Mouse (Mus musculus) midbrain, embryonic 12.5 days (tissue): ENCODE data around the gene Fam184b. TPM values are rescaled to one million over a fixed set of nuclear protein-coding genes. Genes with fewer than 3 reads are reported as not detected.
A peak's percentile ranks its signal among the peaks of the same experiment; 100 is the strongest.

Experiments used
- ATAC-seq: fragments of 200-750 bp; cut with Nextera tagmentation; 2 replicates; pipeline ENCODE4 v1.8.0; 2017; ENCODE audit warnings: low read depth, moderate TSS enrichment, moderate library complexity; ENCODE audit not compliant: low FRiP score
- H3K27ac ChIP-seq: fragments of 300-500 bp; sonication (generic); replicated peaks from 2 replicates; pipeline ENCODE4 v1.5.1; 2016; ENCODE audit warnings: mild to moderate bottlenecking
- H3K27me3 ChIP-seq: fragments of 300-500 bp; sonication (generic); 2 replicates; pipeline ENCODE4 v1.6.1; 2016; ENCODE audit warnings: mild to moderate bottlenecking
- H3K36me3 ChIP-seq: fragments of 300-500 bp; sonication (generic); 2 replicates; pipeline ENCODE4 v1.6.1; 2016
- H3K4me1 ChIP-seq: fragments of 300-500 bp; sonication (generic); 2 replicates; pipeline ENCODE4 v1.6.1; 2016
- H3K4me2 ChIP-seq: fragments of 300-500 bp; sonication (generic); replicated peaks from 2 replicates; pipeline ENCODE4 v1.6.1; 2016; ENCODE audit warnings: mild to moderate bottlenecking, moderate library complexity
- H3K4me3 ChIP-seq: fragments of 300-500 bp; sonication (generic); 2 replicates; pipeline ENCODE4 v1.5.1; 2016; ENCODE audit warnings: mild to moderate bottlenecking
- H3K9ac ChIP-seq: fragments of 300-500 bp; sonication (generic); replicated peaks from 2 replicates; pipeline ENCODE4 v1.6.1; 2016; ENCODE audit warnings: mild to moderate bottlenecking, moderate library complexity
- H3K9me3 ChIP-seq: fragments of 300-500 bp; sonication (generic); 2 replicates; pipeline ENCODE4 v1.6.1; 2016; ENCODE audit warnings: mild to moderate bottlenecking
- WGBS: fragments of 180-500 bp; shearing (Covaris S2); methylation state at CpG from one replicate; pipeline ENCODE4 v1.1.7; 2016; 5-methylcytosine and 5-hydroxymethylcytosine counted together
- polyA plus RNA-seq: library from polyadenylated mRNA; unstranded; fragments of >200 nt; fragmentation: Nextera tagmentation; extraction: Ambion mirVana; gene quantifications from 2 replicates; pipeline ENCODE4 v1.2.1, GENCODE M21; 2016

Fam184b gene
- polyA plus RNA-seq, 1 experiment from 2014 or later, result 0.65 TPM

GRCm38 (mm10) chr5:45529696-45530095 lies 109.7 kb downstream of the Fam184b start:
- Histone ChIP-seq H3K4me3 (no peak overlapping the region), H3K36me3 (peaks cover 63% of the 10 kb centered on the region), H3K27me3 (no peaks in the 10 kb centered on the region), H3K9me3 (no peaks in the 10 kb centered on the region), H3K9ac (no peak overlapping the region), H3K27ac (no peak overlapping the region), H3K4me2 (no peak overlapping the region), H3K4me1 (0 out of 2 replicates have a peak, but pooled peaks cover 3% of the 10 kb centered on the region)
- no peak for ATAC-seq
- 91% methylated on average over 3 of the region's 3 CpGs for WGBS

GRCm38 (mm10) chr5:45526338-45526737 lies 113.1 kb downstream of the Fam184b start:
- Histone ChIP-seq H3K27me3 (no peaks in the 10 kb centered on the region), H3K9ac (no peak overlapping the region), H3K36me3 (peaks cover 60% of the 10 kb centered on the region), H3K9me3 (no peaks in the 10 kb centered on the region), H3K27ac (no peak overlapping the region), H3K4me1 (peaks cover 8% of the 10 kb centered on the region), H3K4me3 (no peak overlapping the region), H3K4me2 (no peak overlapping the region)
- no peak for ATAC-seq
- WGBS, result 95% methylated on average over 4 of the region's 4 CpGs

- Histone ChIP-seq H3K9ac (no peak overlapping the region), H3K4me1 (peaks cover 15% of the 10 kb centered on the region), H3K4me2 (no peak overlapping the region), H3K9me3 (no peaks in the 10 kb centered on the region), H3K27me3 (no peaks in the 10 kb centered on the region), H3K4me3 (no peak overlapping the region), H3K27ac (no peak overlapping the region), H3K36me3 (peaks cover 54% of the 10 kb centered on the region)
- WGBS, result 91% methylated on average over 10 of the region's 10 CpGs
- no peak for ATAC-seq
Observed at GRCm38 (mm10) chr5:45525101-45525500, 114.3 kb downstream of the Fam184b start.

- no peaks in the 10 kb centered on the region for H3K9me3 ChIP-seq
- no peak overlapping the region for H3K27ac ChIP-seq
- no peak for ATAC-seq
- H3K4me3 ChIP-seq, result peak overlapping the region; percentile 96; the same call in 1 of the 2 replicates
- no peak overlapping the region for H3K9ac ChIP-seq
- H3K27me3 ChIP-seq, result no peaks in the 10 kb centered on the region
- H3K36me3 ChIP-seq, result peaks cover 22% of the 10 kb centered on the region
- H3K4me1 ChIP-seq, result peaks cover 15% of the 10 kb centered on the region
- H3K4me2 ChIP-seq, result peak overlapping the region; percentile 94
- WGBS, result 95% methylated on average over 6 of the region's 6 CpGs
Observed at GRCm38 (mm10) chr5:45521601-45522000, 117.8 kb downstream of the Fam184b start.

GRCm38 (mm10) chr5:45520809-45521110 lies 118.7 kb downstream of the Fam184b start:
- Histone ChIP-seq H3K4me1 (peaks cover 15% of the 10 kb centered on the region), H3K9me3 (no peaks in the 10 kb centered on the region), H3K36me3 (peaks cover 14% of the 10 kb centered on the region), H3K4me3 (peak overlapping the region; percentile 96), H3K27me3 (no peaks in the 10 kb centered on the region), H3K9ac (peak overlapping the region; percentile 94), H3K27ac (no peak overlapping the region), H3K4me2 (peak overlapping the region; percentile 94)
- ATAC-seq, result no peak
- 7% methylated on average over 5 of the region's 5 CpGs for WGBS

DNA sequence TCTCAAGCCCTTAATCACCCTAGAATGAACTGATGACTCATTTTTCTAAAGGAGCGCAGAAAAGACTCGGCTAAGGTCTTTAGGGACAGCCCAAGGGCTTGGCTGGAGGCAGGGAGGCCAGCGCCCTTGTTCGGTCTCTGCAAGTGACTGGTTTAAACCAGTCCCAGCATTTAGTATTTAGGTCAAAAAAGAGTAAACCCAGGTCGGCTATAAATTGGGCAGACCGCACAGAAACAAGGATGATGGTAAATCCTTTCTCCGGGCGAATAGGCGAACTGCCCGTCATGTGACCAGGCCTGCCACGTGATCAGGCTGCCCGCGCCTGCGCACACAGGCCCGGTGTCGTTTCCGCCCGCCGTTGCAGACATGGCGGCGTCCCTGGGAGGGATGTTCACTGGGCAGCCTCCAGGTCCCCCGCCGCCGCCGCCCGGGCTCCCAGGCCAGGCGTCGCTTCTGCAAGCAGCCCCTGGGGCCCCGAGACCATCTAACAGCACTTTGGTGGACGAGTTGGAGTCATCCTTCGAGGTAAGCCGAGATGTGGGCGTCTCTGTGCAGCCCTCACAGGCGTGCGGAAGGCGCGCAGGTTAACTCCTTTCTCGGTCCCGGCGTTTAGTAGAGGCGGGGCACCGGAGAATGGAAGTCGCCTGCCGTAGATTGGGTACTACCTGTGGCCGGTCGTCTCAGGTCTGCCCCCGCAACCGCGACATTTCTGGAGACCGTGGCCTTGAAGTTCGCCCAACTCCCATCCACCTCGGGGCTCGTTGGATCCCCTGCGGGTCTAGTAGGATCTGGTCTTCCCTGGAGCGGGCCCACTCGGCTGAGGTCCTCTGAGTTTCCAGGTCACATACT lies 119.2 kb downstream of the Fam184b start, which contains the start of gene Med28:
Med28 (plus strand) TSS at position 270 of the 849 bp plus-strand sequence.
- Histone ChIP-seq H3K4me2 (peak within 1 kb of the TSS; percentile 94), H3K9ac (peak within 1 kb of the TSS; percentile 94), H3K36me3 (peaks cover 8% of the 10 kb centered on the region), H3K27me3 (no peaks in the 10 kb centered on the region), H3K4me1 (peaks cover 15% of the 10 kb centered on the region), H3K4me3 (peak within 1 kb of the TSS; percentile 96), H3K9me3 (no peaks in the 10 kb centered on the region), H3K27ac (peak within 1 kb of the TSS; percentile 75)
- ATAC-seq, result peak; percentile 97
- WGBS, result 2% methylated on average over 56 of the region's 56 CpGs

DNA sequence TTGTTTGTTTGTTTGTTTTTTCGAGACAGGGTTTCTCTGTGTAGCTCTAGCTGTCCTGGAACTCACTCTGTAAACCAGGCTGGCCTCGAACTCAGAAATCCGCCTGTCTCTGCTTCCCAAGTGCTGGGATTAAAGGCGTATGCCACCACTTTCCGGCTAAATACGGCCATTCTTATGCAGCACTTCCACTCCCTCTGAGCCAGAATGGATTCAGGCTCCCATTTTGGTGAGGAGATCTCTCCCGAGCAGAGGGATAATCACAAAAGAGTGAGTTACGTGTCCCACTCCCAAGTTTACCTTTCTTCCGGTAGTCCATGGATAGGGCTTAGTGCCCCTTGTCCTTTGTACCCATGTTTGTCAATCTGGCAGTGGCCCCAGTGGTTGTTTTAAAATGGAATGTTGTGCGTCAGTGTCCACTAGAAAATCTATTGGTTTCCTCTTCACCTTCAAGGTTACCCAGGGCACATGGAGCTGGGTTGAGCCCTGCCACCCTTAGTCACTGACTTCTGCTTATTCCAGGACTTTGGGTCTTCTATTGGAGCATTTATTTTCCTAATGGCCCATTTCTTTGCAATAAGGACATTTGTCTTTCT lies 124.2 kb downstream of the Fam184b start:
- H3K27me3 ChIP-seq, result no peaks in the 10 kb centered on the region
- 92% methylated on average over 10 of the region's 10 CpGs for WGBS

GRCm38 (mm10) chr5:45514599-45514998 lies 124.8 kb downstream of the Fam184b start:
- ATAC-seq, result no peak
- Histone ChIP-seq H3K9ac (no peak overlapping the region), H3K27ac (no peak overlapping the region), H3K4me2 (no peak overlapping the region), H3K9me3 (no peaks in the 10 kb centered on the region), H3K4me1 (no peaks in the 10 kb centered on the region), H3K4me3 (no peak overlapping the region), H3K27me3 (no peaks in the 10 kb centered on the region), H3K36me3 (peaks cover 25% of the 10 kb centered on the region)
- WGBS, result 88% methylated on average over 1 of the region's 1 CpGs

More for the DNA sequence above, 124.2 kb downstream of the Fam184b start:
- Histone ChIP-seq H3K4me2 (no peak overlapping the region), H3K4me3 (no peak overlapping the region), H3K9ac (no peak overlapping the region), H3K36me3 (peaks cover 18% of the 10 kb centered on the region), H3K9me3 (no peaks in the 10 kb centered on the region), H3K27ac (no peak overlapping the region), H3K4me1 (no peaks in the 10 kb centered on the region)
- no peak for ATAC-seq

- Histone ChIP-seq H3K27ac (no peak overlapping the region), H3K9ac (no peak overlapping the region), H3K4me2 (no peak overlapping the region), H3K27me3 (no peaks in the 10 kb centered on the region), H3K4me3 (no peak overlapping the region), H3K9me3 (no peaks in the 10 kb centered on the region), H3K4me1 (no peaks in the 10 kb centered on the region), H3K36me3 (peaks cover 30% of the 10 kb centered on the region)
- whole genome bisulfite sequencing, result 91% methylated on average over 2 of the region's 2 CpGs
- no peak for ATAC-seq
Observed at GRCm38 (mm10) chr5:45513511-45513910, 125.9 kb downstream of the Fam184b start.

DNA sequence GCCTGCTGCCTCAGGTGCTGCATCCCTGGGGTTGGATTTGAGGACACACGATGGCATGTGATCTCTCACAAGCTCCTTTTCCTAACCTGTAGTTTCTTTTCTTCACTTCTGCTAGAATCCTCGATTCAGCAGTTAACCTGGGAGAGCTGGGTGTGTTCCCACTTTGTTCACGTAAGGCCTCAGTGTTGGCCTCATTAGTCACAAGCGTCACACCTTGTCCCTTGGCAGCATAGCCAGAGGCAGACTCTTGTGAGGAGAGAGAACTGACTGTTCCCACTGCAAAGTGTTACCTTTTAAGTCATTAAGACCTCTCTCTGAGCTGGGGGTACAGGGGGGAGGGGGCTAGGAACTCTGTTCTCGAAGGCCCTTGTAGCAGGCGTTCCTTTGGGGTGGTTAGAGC lies 126.5 kb downstream of the Fam184b start:
- no peak overlapping the region for H3K9ac ChIP-seq
- H3K36me3 ChIP-seq, result peaks cover 32% of the 10 kb centered on the region
- no peak overlapping the region for H3K4me2 ChIP-seq
- H3K4me1 ChIP-seq, result no peaks in the 10 kb centered on the region
- no peak overlapping the region for H3K27ac ChIP-seq
- H3K27me3 ChIP-seq, result no peaks in the 10 kb centered on the region
- H3K9me3 ChIP-seq, result no peaks in the 10 kb centered on the region
- no peak for ATAC-seq
- 87% methylated on average over 6 of the region's 6 CpGs for WGBS
- no peak overlapping the region for H3K4me3 ChIP-seq

GRCm38 (mm10) chr5:45510071-45510470 lies 129.3 kb downstream of the Fam184b start:
- no peak overlapping the region for H3K27ac ChIP-seq
- no peak overlapping the region for H3K4me3 ChIP-seq
- peaks cover 58% of the 10 kb centered on the region for H3K36me3 ChIP-seq
- H3K9me3 ChIP-seq, result no peaks in the 10 kb centered on the region
- no peak overlapping the region for H3K4me2 ChIP-seq
- 85% methylated on average over 7 of the region's 7 CpGs for WGBS
- no peaks in the 10 kb centered on the region for H3K4me1 ChIP-seq
- H3K27me3 ChIP-seq, result no peaks in the 10 kb centered on the region
- no peak for ATAC-seq
- no peak overlapping the region for H3K9ac ChIP-seq

- H3K36me3 ChIP-seq, result peaks cover 55% of the 10 kb centered on the region
Observed at GRCm38 (mm10) chr5:45497564-45497963, 141.8 kb downstream of the Fam184b start.

More at GRCm38 (mm10) chr5:45497564-45497963, 141.8 kb downstream of the Fam184b start:
- Histone ChIP-seq H3K4me3 (no peak overlapping the region), H3K4me2 (no peak overlapping the region), H3K9me3 (no peaks in the 10 kb centered on the region), H3K9ac (no peak overlapping the region), H3K27me3 (no peaks in the 10 kb centered on the region), H3K4me1 (peaks cover 14% of the 10 kb centered on the region), H3K27ac (no peak overlapping the region)
- 91% methylated on average over 5 of the region's 5 CpGs for WGBS
- no peak for ATAC-seq
